Mouse (Mus musculus): ENCODE data around the gene Agpat2. TPM values are rescaled to one million over a fixed set of nuclear protein-coding genes. Genes with fewer than 3 reads are reported as not detected.

Agpat2 gene
- 18.4 and 23.2 TPM in 2 replicates for polyA plus RNA-seq (2016; fragmentation: Nextera tagmentation; extraction: Ambion mirVana)

GRCm38 (mm10) chr2:26603720-26604671 lies at the start of gene Agpat2:
Agpat2 (minus strand) TSS chr2:26604417.
- Histone ChIP-seq H3K9ac (peak within 1 kb of the TSS; percentile 87), H3K9me3 (replicated peaks) (no peaks in the 10 kb centered on the region), H3K4me3 (peak within 1 kb of the TSS; percentile 83), H3K27ac (ENCODE audit: poor library complexity, severe bottlenecking) (peak within 1 kb of the TSS; percentile 72), H3K27me3 (replicated peaks) (no peaks in the 10 kb centered on the region), H3K4me1 (replicated peaks) (peaks cover 36% of the 10 kb centered on the region), H3K4me2 (peak within 1 kb of the TSS; percentile 98), H3K36me3 (no peaks in the 10 kb centered on the region)
- WGBS: under 1% methylated on average over 81 of the region's 103 CpGs
- ATAC-seq (ENCODE audit: insufficient number of reproducible peaks, low FRiP score): peak; percentile 83

- WGBS: 19% methylated on average over 3 of the region's 3 CpGs
- Histone ChIP-seq H3K36me3 (no peaks in the 10 kb centered on the region), H3K9me3 (replicated peaks) (no peaks in the 10 kb centered on the region), H3K4me1 (replicated peaks) (no peaks in the 10 kb centered on the region), H3K4me3 (no peak overlapping the region), H3K4me2 (no peak overlapping the region), H3K9ac (no peak overlapping the region), H3K27ac (ENCODE audit: poor library complexity, severe bottlenecking) (no peak overlapping the region), H3K27me3 (replicated peaks) (no peaks in the 10 kb centered on the region)
- peak; percentile 87 for ATAC-seq (ENCODE audit: insufficient number of reproducible peaks, low FRiP score)
Measured at GRCm38 (mm10) chr2:26646643-26647293, 42.6 kb upstream of the Agpat2 start.

GRCm38 (mm10) chr2:26643942-26644341 lies 39.7 kb upstream of the Agpat2 start:
- ATAC-seq (ENCODE audit: insufficient number of reproducible peaks, low FRiP score): no peak
- H3K4me1 ChIP-seq (replicated peaks): peaks cover 5% of the 10 kb centered on the region
- H3K27me3 ChIP-seq (replicated peaks): no peaks in the 10 kb centered on the region
- H3K9me3 ChIP-seq (replicated peaks): no peaks in the 10 kb centered on the region
- no peaks in the 10 kb centered on the region for H3K36me3 ChIP-seq
- no peak overlapping the region for H3K27ac ChIP-seq (ENCODE audit: poor library complexity, severe bottlenecking)
- H3K4me3 ChIP-seq: no peak overlapping the region
- no peak overlapping the region for H3K9ac ChIP-seq
- 56% methylated on average over 2 of the region's 2 CpGs for WGBS
- no peak overlapping the region for H3K4me2 ChIP-seq

- Histone ChIP-seq H3K9ac (no peak overlapping the region), H3K27me3 (replicated peaks) (no peaks in the 10 kb centered on the region), H3K4me3 (no peak overlapping the region), H3K36me3 (peaks cover 27% of the 10 kb centered on the region), H3K27ac (ENCODE audit: poor library complexity, severe bottlenecking) (no peak overlapping the region), H3K4me1 (replicated peaks) (peaks cover 24% of the 10 kb centered on the region), H3K9me3 (replicated peaks) (no peaks in the 10 kb centered on the region), H3K4me2 (no peak overlapping the region)
- ATAC-seq (ENCODE audit: insufficient number of reproducible peaks, low FRiP score): no peak
- WGBS: 61% methylated on average over 7 of the region's 7 CpGs
Measured at GRCm38 (mm10) chr2:26641006-26641647, 36.9 kb upstream of the Agpat2 start.

- peak; percentile 84 for ATAC-seq (ENCODE audit: insufficient number of reproducible peaks, low FRiP score)
- Histone ChIP-seq H3K27me3 (replicated peaks) (no peaks in the 10 kb centered on the region), H3K27ac (ENCODE audit: poor library complexity, severe bottlenecking) (peak overlapping the region; percentile 78), H3K4me1 (replicated peaks) (peaks cover 27% of the 10 kb centered on the region), H3K9me3 (replicated peaks) (no peaks in the 10 kb centered on the region), H3K9ac (peak overlapping the region; percentile 99), H3K4me2 (peak overlapping the region; percentile 77), H3K4me3 (peak overlapping the region; percentile 99), H3K36me3 (peaks cover 37% of the 10 kb centered on the region)
- WGBS: 4% methylated on average over 49 of the region's 49 CpGs
Measured at GRCm38 (mm10) chr2:26639838-26640830, 35.9 kb upstream of the Agpat2 start.

- Histone ChIP-seq H3K4me1 (replicated peaks) (peaks cover 30% of the 10 kb centered on the region), H3K27me3 (replicated peaks) (no peaks in the 10 kb centered on the region), H3K36me3 (peaks cover 46% of the 10 kb centered on the region), H3K27ac (ENCODE audit: poor library complexity, severe bottlenecking) (no peak overlapping the region), H3K4me2 (peak overlapping the region; percentile 77), H3K9me3 (replicated peaks) (no peaks in the 10 kb centered on the region), H3K9ac (peak overlapping the region; percentile 99), H3K4me3 (peak overlapping the region; percentile 99)
- ATAC-seq (ENCODE audit: insufficient number of reproducible peaks, low FRiP score): no peak
- 8% methylated on average over 8 of the region's 8 CpGs for WGBS
Measured at GRCm38 (mm10) chr2:26639083-26639482, 34.9 kb upstream of the Agpat2 start.

- peak overlapping the region; percentile 99 for H3K9ac ChIP-seq
- no peak overlapping the region for H3K27ac ChIP-seq (ENCODE audit: poor library complexity, severe bottlenecking)
- ATAC-seq (ENCODE audit: insufficient number of reproducible peaks, low FRiP score): no peak
- peak overlapping the region; percentile 77 for H3K4me2 ChIP-seq
- no peaks in the 10 kb centered on the region for H3K27me3 ChIP-seq (replicated peaks)
- no peaks in the 10 kb centered on the region for H3K9me3 ChIP-seq (replicated peaks)
- WGBS: 79% methylated on average over 5 of the region's 5 CpGs
- peak overlapping the region; percentile 99 for H3K4me3 ChIP-seq
- H3K36me3 ChIP-seq: peaks cover 46% of the 10 kb centered on the region
- H3K4me1 ChIP-seq (replicated peaks): peaks cover 30% of the 10 kb centered on the region
Measured at GRCm38 (mm10) chr2:26638572-26638971, 34.4 kb upstream of the Agpat2 start.

GRCm38 (mm10) chr2:26638039-26638438 lies 33.8 kb upstream of the Agpat2 start:
- Histone ChIP-seq H3K9me3 (replicated peaks) (no peaks in the 10 kb centered on the region), H3K4me2 (peak overlapping the region; percentile 77), H3K36me3 (peaks cover 46% of the 10 kb centered on the region), H3K9ac (peak overlapping the region; percentile 0; the same call in 1 of the 2 replicates), H3K27ac (ENCODE audit: poor library complexity, severe bottlenecking) (no peak overlapping the region), H3K4me3 (peak overlapping the region; percentile 99), H3K27me3 (replicated peaks) (no peaks in the 10 kb centered on the region), H3K4me1 (replicated peaks) (peaks cover 30% of the 10 kb centered on the region)
- 74% methylated on average over 5 of the region's 5 CpGs for whole genome bisulfite sequencing
- ATAC-seq (ENCODE audit: insufficient number of reproducible peaks, low FRiP score): no peak

GRCm38 (mm10) chr2:26637316-26637932 lies 33.2 kb upstream of the Agpat2 start:
- H3K4me3 ChIP-seq: no peak overlapping the region
- peak overlapping the region; percentile 77; the same call in 1 of the 2 replicates for H3K4me2 ChIP-seq
- no peaks in the 10 kb centered on the region for H3K27me3 ChIP-seq (replicated peaks)
- no peaks in the 10 kb centered on the region for H3K9me3 ChIP-seq (replicated peaks)
- no peak overlapping the region for H3K27ac ChIP-seq (ENCODE audit: poor library complexity, severe bottlenecking)
- H3K4me1 ChIP-seq (replicated peaks): peaks cover 30% of the 10 kb centered on the region
- 80% methylated on average over 4 of the region's 4 CpGs for WGBS
- ATAC-seq (ENCODE audit: insufficient number of reproducible peaks, low FRiP score): no peak
- peaks cover 46% of the 10 kb centered on the region for H3K36me3 ChIP-seq
- peak overlapping the region; percentile 8; the same call in 1 of the 2 replicates for H3K9ac ChIP-seq

- peaks cover 30% of the 10 kb centered on the region for H3K4me1 ChIP-seq (replicated peaks)
- no peak overlapping the region for H3K4me3 ChIP-seq
- H3K27me3 ChIP-seq (replicated peaks): no peaks in the 10 kb centered on the region
- H3K27ac ChIP-seq (ENCODE audit: poor library complexity, severe bottlenecking): no peak overlapping the region
- ATAC-seq (ENCODE audit: insufficient number of reproducible peaks, low FRiP score): no peak
- H3K9ac ChIP-seq: no peak overlapping the region
- H3K4me2 ChIP-seq: no peak overlapping the region
- 70% methylated on average over 2 of the region's 2 CpGs for WGBS
- H3K36me3 ChIP-seq: peaks cover 46% of the 10 kb centered on the region
- no peaks in the 10 kb centered on the region for H3K9me3 ChIP-seq (replicated peaks)
Measured at GRCm38 (mm10) chr2:26636325-26636635, 32.1 kb upstream of the Agpat2 start.
